Mouse (Mus musculus) spleen, adult 2 months (tissue): ENCODE results near the gene Gskip.

Experiments used
- CTCF ChIP-seq: fragments of 200-500 bp; IDR thresholded peaks from 2 replicates; pipeline ENCODE4 v1.5.1; 2011; ENCODE audit warnings: mild to moderate bottlenecking, inconsistent platforms; ENCODE audit not compliant: insufficient read depth, insufficient read length, insufficient replicate concordance; ENCODE audit errors: extremely low read depth
- POLR2A ChIP-seq: fragments of 200-500 bp; IDR thresholded peaks from 2 replicates; pipeline ENCODE4 v1.6.1; 2011; ENCODE audit warnings: low read depth, low read length, inconsistent platforms

GRCm38 (mm10) chr12:105686791-105687190 is 2.2 kb downstream of the Gskip start:
- TF ChIP-seq POLR2A = no peak
- no peak for TF ChIP-seq CTCF
